Mouse (Mus musculus): ENCODE results near the gene Mga. TPM values are rescaled to one million over a fixed set of nuclear protein-coding genes. Genes with fewer than 3 reads are reported as not detected.

Gene Mga
- polyA plus RNA-seq, 1 experiment from 2014 or later: 29.0 TPM

DNA sequence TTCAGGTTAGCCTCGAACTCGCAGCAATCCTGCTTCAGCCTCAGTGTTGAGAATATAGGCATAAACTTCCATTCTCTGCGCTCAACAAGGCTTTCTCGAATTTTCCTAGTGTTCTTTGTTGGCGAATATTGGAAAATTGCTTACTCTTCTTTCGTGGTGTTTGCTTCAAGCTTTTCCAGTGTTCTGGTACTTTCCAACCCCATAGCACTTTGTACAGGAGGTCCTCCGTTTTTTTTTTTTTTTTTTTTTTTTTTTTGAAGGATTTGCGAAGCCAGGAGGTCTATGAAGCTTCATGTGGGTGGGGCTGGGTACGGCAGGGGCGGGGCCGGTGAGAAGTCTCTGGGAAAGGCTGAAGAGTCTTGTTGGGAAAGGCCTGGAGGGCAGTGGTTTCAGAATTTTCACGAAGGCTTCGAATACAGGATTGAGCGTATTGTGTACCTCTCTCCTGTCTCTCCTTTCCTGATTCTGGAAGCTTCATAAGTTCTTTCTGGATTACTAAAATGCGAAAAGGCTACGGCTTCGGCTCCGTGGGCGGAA, 407 bp upstream of the Mga start:
- peak overlapping the region; percentile 73 for H3K4me3 ChIP-seq (replicated peaks; ENCODE audit: low read length)
- 18% methylated on average over 19 of the region's 19 CpGs for WGBS
- H3K4me2 ChIP-seq (ENCODE audit: low read length): peak overlapping the region; percentile 96
- peak overlapping the region; percentile 94 for H3K27ac ChIP-seq (ENCODE audit: low read length)
- no peaks in the 10 kb centered on the region for H3K9me3 ChIP-seq (ENCODE audit: control insufficient read depth, low read length)
- H3K9ac ChIP-seq (replicated peaks; ENCODE audit: low read depth, low read length): peak overlapping the region; percentile 68
- H3K36me3 ChIP-seq (ENCODE audit: control insufficient read depth, insufficient read depth): no peaks in the 10 kb centered on the region
- no peaks in the 10 kb centered on the region for H3K27me3 ChIP-seq (replicated peaks; ENCODE audit: control insufficient read depth, insufficient read depth, low read length)
- ATAC-seq: peak; percentile 58
- peaks cover 12% of the 10 kb centered on the region for H3K4me1 ChIP-seq (replicated peaks; ENCODE audit: control insufficient read depth, insufficient read depth, low read length)

DNA sequence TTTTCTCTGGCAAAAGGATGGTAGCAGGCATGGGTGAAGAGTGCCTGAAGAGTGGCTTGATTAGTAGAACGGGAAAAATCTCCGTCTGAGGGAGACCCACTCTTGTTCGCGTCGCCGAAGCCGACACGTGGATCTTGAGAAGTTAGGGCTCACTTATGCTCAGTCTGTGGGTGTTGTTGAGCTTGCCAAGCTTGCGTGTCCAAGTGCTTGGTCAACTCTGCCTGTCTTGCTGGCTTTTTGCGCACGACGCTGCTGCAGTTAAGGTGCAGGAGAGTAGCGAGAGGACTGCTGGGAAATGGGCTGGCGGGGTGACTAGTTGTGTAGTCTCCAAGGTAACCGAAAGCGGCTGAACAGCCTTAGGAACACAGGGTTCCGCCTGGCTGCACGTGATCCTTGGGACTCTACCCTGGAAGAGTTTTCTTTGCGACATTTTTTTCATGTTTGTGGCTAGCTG, 1.1 kb downstream of the Mga start:
- H3K4me3 ChIP-seq (replicated peaks; ENCODE audit: low read length): peak overlapping the region; percentile 73
- H3K9me3 ChIP-seq (ENCODE audit: control insufficient read depth, low read length): no peaks in the 10 kb centered on the region
- WGBS: 9% methylated on average over 19 of the region's 19 CpGs
- peak overlapping the region; percentile 68 for H3K9ac ChIP-seq (replicated peaks; ENCODE audit: low read depth, low read length)
- H3K36me3 ChIP-seq (ENCODE audit: control insufficient read depth, insufficient read depth): no peaks in the 10 kb centered on the region
- peak overlapping the region; percentile 96 for H3K4me2 ChIP-seq (ENCODE audit: low read length)
- H3K27me3 ChIP-seq (replicated peaks; ENCODE audit: control insufficient read depth, insufficient read depth, low read length): no peaks in the 10 kb centered on the region
- no peak overlapping the region for H3K27ac ChIP-seq (ENCODE audit: low read length)
- peaks cover 12% of the 10 kb centered on the region for H3K4me1 ChIP-seq (replicated peaks; ENCODE audit: control insufficient read depth, insufficient read depth, low read length)
- ATAC-seq: peak; percentile 19; the same call in 1 of the 2 replicates

GRCm38 (mm10) chr2:119916007-119916406, 19.0 kb downstream of the Mga start:
- no peak overlapping the region for H3K4me2 ChIP-seq (ENCODE audit: low read length)
- no peaks in the 10 kb centered on the region for H3K27me3 ChIP-seq (replicated peaks; ENCODE audit: control insufficient read depth, insufficient read depth, low read length)
- H3K9ac ChIP-seq (replicated peaks; ENCODE audit: low read depth, low read length): no peak overlapping the region
- no peak for ATAC-seq
- no peak overlapping the region for H3K4me3 ChIP-seq (replicated peaks; ENCODE audit: low read length)
- H3K36me3 ChIP-seq (ENCODE audit: control insufficient read depth, insufficient read depth): no peaks in the 10 kb centered on the region; the same call in 1 of the 2 replicates
- no peak overlapping the region for H3K27ac ChIP-seq (ENCODE audit: low read length)
- H3K4me1 ChIP-seq (replicated peaks; ENCODE audit: control insufficient read depth, insufficient read depth, low read length): no peaks in the 10 kb centered on the region
- H3K9me3 ChIP-seq (ENCODE audit: control insufficient read depth, low read length): no peaks in the 10 kb centered on the region

GRCm38 (mm10) chr2:119917631-119918369, 20.8 kb downstream of the Mga start:
- Histone ChIP-seq H3K27ac (ENCODE audit: low read length) (no peak overlapping the region), H3K4me2 (ENCODE audit: low read length) (no peak overlapping the region), H3K36me3 (ENCODE audit: control insufficient read depth, insufficient read depth) (no peaks in the 10 kb centered on the region; the same call in 1 of the 2 replicates), H3K9ac (replicated peaks; ENCODE audit: low read depth, low read length) (no peak overlapping the region), H3K4me1 (replicated peaks; ENCODE audit: control insufficient read depth, insufficient read depth, low read length) (no peaks in the 10 kb centered on the region), H3K9me3 (ENCODE audit: control insufficient read depth, low read length) (no peaks in the 10 kb centered on the region), H3K27me3 (replicated peaks; ENCODE audit: control insufficient read depth, insufficient read depth, low read length) (no peaks in the 10 kb centered on the region), H3K4me3 (replicated peaks; ENCODE audit: low read length) (no peak overlapping the region)
- WGBS: 85% methylated on average over 1 of the region's 1 CpGs
- ATAC-seq: no peak

- Histone ChIP-seq H3K27me3 (replicated peaks; ENCODE audit: control insufficient read depth, insufficient read depth, low read length) (no peaks in the 10 kb centered on the region), H3K4me1 (replicated peaks; ENCODE audit: control insufficient read depth, insufficient read depth, low read length) (peaks cover 21% of the 10 kb centered on the region), H3K4me2 (ENCODE audit: low read length) (no peak overlapping the region), H3K36me3 (ENCODE audit: control insufficient read depth, insufficient read depth) (peaks cover 6% of the 10 kb centered on the region; the same call in 1 of the 2 replicates), H3K4me3 (replicated peaks; ENCODE audit: low read length) (no peak overlapping the region), H3K27ac (ENCODE audit: low read length) (no peak overlapping the region), H3K9ac (replicated peaks; ENCODE audit: low read depth, low read length) (no peak overlapping the region), H3K9me3 (ENCODE audit: control insufficient read depth, low read length) (no peaks in the 10 kb centered on the region)
- ATAC-seq: no peak
- 50% methylated on average over 9 of the region's 9 CpGs for WGBS
Observed at GRCm38 (mm10) chr2:119970571-119970970, 73.5 kb downstream of the Mga start.

- Histone ChIP-seq H3K36me3 (ENCODE audit: control insufficient read depth, insufficient read depth) (peaks cover 3% of the 10 kb centered on the region; the same call in 1 of the 2 replicates), H3K9me3 (ENCODE audit: control insufficient read depth, low read length) (no peaks in the 10 kb centered on the region), H3K4me1 (replicated peaks; ENCODE audit: control insufficient read depth, insufficient read depth, low read length) (peaks cover 21% of the 10 kb centered on the region), H3K9ac (replicated peaks; ENCODE audit: low read depth, low read length) (peak overlapping the region; percentile 25; the same call in 1 of the 2 replicates), H3K27ac (ENCODE audit: low read length) (0 out of 2 replicates have a peak overlapping the region, but pooled peaks have one; percentile 28), H3K4me3 (replicated peaks; ENCODE audit: low read length) (no peak overlapping the region), H3K27me3 (replicated peaks; ENCODE audit: control insufficient read depth, insufficient read depth, low read length) (no peaks in the 10 kb centered on the region), H3K4me2 (ENCODE audit: low read length) (peak overlapping the region; percentile 67)
- WGBS: 74% methylated on average over 3 of the region's 3 CpGs
- no peak for ATAC-seq
Observed at GRCm38 (mm10) chr2:119971316-119971715, 74.3 kb downstream of the Mga start.

DNA sequence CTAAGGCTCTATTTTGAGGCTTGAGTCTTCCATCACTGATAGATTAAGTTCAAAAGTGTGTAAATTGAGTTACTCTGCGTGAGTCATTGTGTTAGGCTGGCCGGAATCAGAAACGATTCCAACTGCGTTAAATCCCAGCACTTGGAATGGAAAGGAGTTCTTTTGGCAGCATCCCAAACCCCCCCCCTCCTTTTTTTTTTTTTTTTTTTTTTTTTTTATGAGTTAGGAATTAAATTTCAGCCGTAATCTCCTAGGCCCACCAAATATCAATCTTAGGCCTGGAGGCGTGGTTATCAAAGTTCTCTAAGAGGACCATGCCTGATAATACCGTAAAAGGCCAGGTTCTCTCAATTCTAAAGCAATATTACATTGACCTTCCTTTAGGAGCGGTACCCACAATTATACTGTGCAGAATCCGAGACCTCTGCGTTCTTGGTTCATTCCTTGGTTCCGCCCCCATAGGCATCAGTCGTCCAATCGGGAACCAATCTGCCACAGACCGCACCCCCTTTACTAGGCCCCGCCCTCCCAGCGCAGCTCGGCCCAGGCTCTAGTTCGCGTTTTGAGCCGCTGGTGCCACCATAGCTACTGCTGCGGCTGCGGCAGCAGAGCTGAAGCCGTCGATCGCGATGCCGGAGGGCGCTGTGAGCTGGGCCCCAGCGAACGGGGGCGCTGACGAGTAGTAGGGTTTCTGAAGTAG, 75.0 kb downstream of the Mga start:
- Histone ChIP-seq H3K9me3 (ENCODE audit: control insufficient read depth, low read length) (no peaks in the 10 kb centered on the region), H3K4me3 (replicated peaks; ENCODE audit: low read length) (peak overlapping the region; percentile 94), H3K4me2 (ENCODE audit: low read length) (peak overlapping the region; percentile 67), H3K36me3 (ENCODE audit: control insufficient read depth, insufficient read depth) (peaks cover 3% of the 10 kb centered on the region; the same call in 1 of the 2 replicates), H3K4me1 (replicated peaks; ENCODE audit: control insufficient read depth, insufficient read depth, low read length) (peaks cover 21% of the 10 kb centered on the region), H3K9ac (replicated peaks; ENCODE audit: low read depth, low read length) (peak overlapping the region; percentile 89), H3K27ac (ENCODE audit: low read length) (peak overlapping the region; percentile 65), H3K27me3 (replicated peaks; ENCODE audit: control insufficient read depth, insufficient read depth, low read length) (no peaks in the 10 kb centered on the region)
- WGBS: under 1% methylated on average over 32 of the region's 32 CpGs
- ATAC-seq: peak; percentile 100

GRCm38 (mm10) chr2:119972537-119972879, 75.5 kb downstream of the Mga start, which contains the start of gene Mapkbp1:
Mapkbp1 (plus strand) TSS chr2:119972699.
- no peaks in the 10 kb centered on the region for H3K27me3 ChIP-seq (replicated peaks; ENCODE audit: control insufficient read depth, insufficient read depth, low read length)
- peak within 1 kb of the TSS; percentile 94 for H3K4me3 ChIP-seq (replicated peaks; ENCODE audit: low read length)
- no peaks in the 10 kb centered on the region for H3K9me3 ChIP-seq (ENCODE audit: control insufficient read depth, low read length)
- 2% methylated on average over 19 of the region's 19 CpGs for WGBS
- peak within 1 kb of the TSS; percentile 89 for H3K9ac ChIP-seq (replicated peaks; ENCODE audit: low read depth, low read length)
- H3K36me3 ChIP-seq (ENCODE audit: control insufficient read depth, insufficient read depth): peaks cover 3% of the 10 kb centered on the region; the same call in 1 of the 2 replicates
- peak within 1 kb of the TSS; percentile 67 for H3K4me2 ChIP-seq (ENCODE audit: low read length)
- peak within 1 kb of the TSS; percentile 65 for H3K27ac ChIP-seq (ENCODE audit: low read length)
- peak; percentile 66 for ATAC-seq
- peaks cover 21% of the 10 kb centered on the region for H3K4me1 ChIP-seq (replicated peaks; ENCODE audit: control insufficient read depth, insufficient read depth, low read length)

DNA sequence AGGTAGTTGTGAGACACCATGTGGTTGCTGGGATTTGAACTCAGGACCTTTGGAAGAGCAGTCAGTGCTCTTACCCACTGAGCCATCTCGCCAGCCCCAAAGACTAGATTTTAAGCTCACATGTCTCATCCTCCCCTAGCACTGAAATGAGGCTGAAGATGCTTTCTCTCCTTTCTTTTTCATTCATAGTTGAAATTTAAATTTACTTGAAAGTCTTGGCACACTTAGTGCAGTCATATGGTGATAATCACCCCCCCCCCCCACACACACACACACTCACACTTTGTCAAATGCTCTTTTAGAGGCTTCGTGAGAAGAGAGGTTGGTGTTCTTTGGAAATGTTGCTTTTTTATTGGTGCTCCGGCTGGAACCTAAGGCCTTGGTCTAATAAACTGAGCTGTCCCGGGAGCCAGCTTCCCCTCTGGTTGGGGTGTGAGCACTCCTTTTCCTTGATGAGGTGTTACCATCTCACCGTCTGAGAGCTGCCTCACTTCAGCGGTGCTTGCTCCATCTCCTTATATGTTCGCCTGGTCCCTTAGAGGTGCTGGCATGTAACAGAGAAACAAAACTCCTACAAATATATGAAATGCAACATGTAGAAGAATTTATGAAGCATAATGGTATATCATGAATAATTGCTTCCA, 83.4 kb downstream of the Mga start:
- no peak overlapping the region for H3K4me3 ChIP-seq (replicated peaks; ENCODE audit: low read length)
- no peaks in the 10 kb centered on the region for H3K9me3 ChIP-seq (ENCODE audit: control insufficient read depth, low read length)
- no peak overlapping the region for H3K27ac ChIP-seq (ENCODE audit: low read length)
- 74% methylated on average over 7 of the region's 7 CpGs for WGBS
- no peaks in the 10 kb centered on the region for H3K36me3 ChIP-seq (ENCODE audit: control insufficient read depth, insufficient read depth)
- H3K27me3 ChIP-seq (replicated peaks; ENCODE audit: control insufficient read depth, insufficient read depth, low read length): no peaks in the 10 kb centered on the region
- H3K4me1 ChIP-seq (replicated peaks; ENCODE audit: control insufficient read depth, insufficient read depth, low read length): 0 out of 2 replicates have a peak, but pooled peaks cover 2% of the 10 kb centered on the region
- no peak for ATAC-seq
- no peak overlapping the region for H3K4me2 ChIP-seq (ENCODE audit: low read length)
- no peak overlapping the region for H3K9ac ChIP-seq (replicated peaks; ENCODE audit: low read depth, low read length)
